Mouse (Mus musculus) hindbrain, embryonic 13.5 days (tissue): ENCODE measurements at regions not wholly inside any gene's neighbourhood (a gene's known extent, or its start where the extent isn't known, plus 50 kb on each side); places are given as distances from the start of the nearest gene placed in this dataset.
A peak's percentile ranks its signal among the peaks of the same experiment; 100 is the strongest.

Experiments
- ATAC-seq: fragments of 200-750 bp; cut with Nextera tagmentation; 2 replicates; pipeline ENCODE4 v1.8.0; 2017; ENCODE audit warnings: moderate TSS enrichment; ENCODE audit not compliant: low FRiP score
- H3K27ac ChIP-seq: fragments of 300-500 bp; sonication (generic); 2 replicates; pipeline ENCODE4 v1.5.1; 2015; ENCODE audit warnings: inconsistent platforms, mild to moderate bottlenecking, moderate library complexity
- H3K27me3 ChIP-seq: fragments of 300-500 bp; sonication (generic); 2 replicates; pipeline ENCODE4 v1.6.1; 2015; ENCODE audit warnings: mild to moderate bottlenecking, inconsistent platforms
- H3K36me3 ChIP-seq: fragments of 300-500 bp; sonication (generic); 2 replicates; pipeline ENCODE4 v1.6.1; 2015; ENCODE audit warnings: mild to moderate bottlenecking, inconsistent platforms
- H3K4me1 ChIP-seq: fragments of 300-500 bp; sonication (generic); replicated peaks from 2 replicates; pipeline ENCODE4 v1.6.1; 2015; ENCODE audit warnings: inconsistent platforms
- H3K4me2 ChIP-seq: fragments of 300-500 bp; sonication (generic); 2 replicates; pipeline ENCODE4 v1.6.1; 2015; ENCODE audit warnings: inconsistent platforms, mild to moderate bottlenecking, moderate library complexity
- H3K4me3 ChIP-seq: fragments of 300-500 bp; sonication (generic); 2 replicates; pipeline ENCODE4 v1.5.1; 2015; ENCODE audit warnings: mild to moderate bottlenecking, inconsistent platforms
- H3K9ac ChIP-seq: fragments of 300-500 bp; sonication (generic); 2 replicates; pipeline ENCODE4 v1.6.1; 2015; ENCODE audit warnings: mild to moderate bottlenecking, inconsistent platforms
- H3K9me3 ChIP-seq: fragments of 300-500 bp; sonication (generic); 2 replicates; pipeline ENCODE4 v1.6.1; 2016; ENCODE audit warnings: inconsistent platforms
- WGBS: fragments of 180-500 bp; shearing (Covaris S2); methylation state at CpG from one replicate; pipeline ENCODE4 v1.1.7; 2015; 5-methylcytosine and 5-hydroxymethylcytosine counted together

DNA sequence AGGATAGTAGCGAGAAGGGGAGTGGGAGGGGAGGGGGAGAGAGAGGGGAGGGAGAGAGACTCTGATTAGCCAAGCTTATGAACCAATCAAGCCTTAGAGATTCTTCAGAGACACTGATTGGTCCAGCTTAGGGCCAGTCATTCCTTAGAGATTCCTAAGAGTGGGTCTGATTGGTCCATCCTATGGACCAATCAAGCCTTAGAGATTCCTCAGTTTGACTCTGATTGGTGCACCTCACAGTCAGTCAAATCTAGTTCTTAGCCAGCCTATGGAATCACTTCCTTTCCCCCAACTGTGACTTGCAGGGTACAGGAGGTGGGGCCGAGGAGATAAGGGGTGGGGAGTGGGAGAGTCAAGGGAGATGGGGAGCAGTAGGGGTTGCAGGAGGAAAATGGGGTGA is 152.8 kb downstream of the Suds3 start:
- Histone ChIP-seq H3K4me2 (no peak overlapping the region), H3K4me3 (no peak overlapping the region), H3K9me3 (no peaks in the 10 kb centered on the region), H3K4me1 (no peaks in the 10 kb centered on the region), H3K36me3 (no peaks in the 10 kb centered on the region), H3K27me3 (no peaks in the 10 kb centered on the region), H3K9ac (no peak overlapping the region), H3K27ac (no peak overlapping the region)
- WGBS, result 89% methylated on average over 2 of the region's 2 CpGs
- no peak for ATAC-seq

DNA sequence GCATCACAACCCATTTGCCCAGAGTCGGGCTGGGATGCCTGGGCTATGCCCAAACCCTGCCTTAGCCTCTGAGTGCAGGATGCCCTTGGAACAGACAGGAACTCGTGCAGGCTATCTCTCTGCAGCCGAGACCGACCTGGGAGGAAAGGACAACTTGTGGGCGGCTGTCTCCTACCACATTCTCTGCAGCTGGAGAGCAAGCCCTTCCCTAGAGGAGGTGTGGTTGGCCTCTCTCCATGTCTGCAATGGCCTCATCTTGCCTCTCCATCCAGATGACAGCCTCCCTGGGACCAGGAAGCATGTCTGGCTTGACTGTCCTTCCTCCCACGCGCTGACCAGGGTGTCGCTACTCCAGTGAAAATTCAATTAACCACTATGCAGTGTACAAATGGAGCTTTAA is 155.9 kb downstream of the Suds3 start:
- no peak overlapping the region for H3K4me2 ChIP-seq
- H3K9me3 ChIP-seq, result no peaks in the 10 kb centered on the region
- H3K36me3 ChIP-seq, result no peaks in the 10 kb centered on the region
- peaks cover 6% of the 10 kb centered on the region for H3K4me1 ChIP-seq
- H3K27ac ChIP-seq, result no peak overlapping the region
- no peak overlapping the region for H3K4me3 ChIP-seq
- no peak overlapping the region for H3K9ac ChIP-seq
- no peaks in the 10 kb centered on the region for H3K27me3 ChIP-seq
- no peak for ATAC-seq
- 81% methylated on average over 8 of the region's 8 CpGs for WGBS

DNA sequence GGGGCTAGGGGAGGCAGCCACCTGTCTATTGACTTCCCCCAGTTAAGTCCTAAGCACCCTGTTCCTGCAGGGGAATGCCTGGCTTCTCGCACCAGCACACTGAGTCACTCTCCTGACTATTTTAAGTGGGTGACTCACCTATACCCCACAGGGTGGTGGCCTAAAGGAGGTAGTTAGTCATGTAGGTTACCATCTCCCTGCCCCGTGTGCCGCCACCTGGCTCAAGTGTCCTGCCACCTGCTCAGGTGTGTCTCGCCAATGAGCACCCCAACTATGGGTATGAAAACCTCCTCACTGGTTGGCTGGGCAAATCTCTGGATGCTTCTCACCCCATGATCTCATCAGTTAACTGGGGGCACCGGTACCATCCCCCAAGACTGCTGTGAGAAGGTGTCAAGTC is 157.8 kb downstream of the Suds3 start:
- H3K27ac ChIP-seq, result no peak overlapping the region
- no peaks in the 10 kb centered on the region for H3K36me3 ChIP-seq
- no peak for ATAC-seq
- no peak overlapping the region for H3K4me3 ChIP-seq
- no peak overlapping the region for H3K9ac ChIP-seq
- 86% methylated on average over 5 of the region's 5 CpGs for WGBS
- H3K9me3 ChIP-seq, result no peaks in the 10 kb centered on the region
- no peak overlapping the region for H3K4me2 ChIP-seq
- H3K27me3 ChIP-seq, result no peaks in the 10 kb centered on the region
- peaks cover 6% of the 10 kb centered on the region for H3K4me1 ChIP-seq

GRCm38 (mm10) chr5:116956572-116956971 is 159.3 kb downstream of the Suds3 start:
- 45% methylated on average over 13 of the region's 13 CpGs for WGBS
- no peak; the same call in 1 of the 2 replicates for ATAC-seq
- no peak overlapping the region for H3K4me3 ChIP-seq
- no peak overlapping the region for H3K9ac ChIP-seq
- H3K4me1 ChIP-seq, result peaks cover 6% of the 10 kb centered on the region
- no peak overlapping the region for H3K27ac ChIP-seq
- no peaks in the 10 kb centered on the region for H3K27me3 ChIP-seq
- no peaks in the 10 kb centered on the region for H3K36me3 ChIP-seq
- H3K9me3 ChIP-seq, result no peaks in the 10 kb centered on the region
- H3K4me2 ChIP-seq, result no peak overlapping the region

DNA sequence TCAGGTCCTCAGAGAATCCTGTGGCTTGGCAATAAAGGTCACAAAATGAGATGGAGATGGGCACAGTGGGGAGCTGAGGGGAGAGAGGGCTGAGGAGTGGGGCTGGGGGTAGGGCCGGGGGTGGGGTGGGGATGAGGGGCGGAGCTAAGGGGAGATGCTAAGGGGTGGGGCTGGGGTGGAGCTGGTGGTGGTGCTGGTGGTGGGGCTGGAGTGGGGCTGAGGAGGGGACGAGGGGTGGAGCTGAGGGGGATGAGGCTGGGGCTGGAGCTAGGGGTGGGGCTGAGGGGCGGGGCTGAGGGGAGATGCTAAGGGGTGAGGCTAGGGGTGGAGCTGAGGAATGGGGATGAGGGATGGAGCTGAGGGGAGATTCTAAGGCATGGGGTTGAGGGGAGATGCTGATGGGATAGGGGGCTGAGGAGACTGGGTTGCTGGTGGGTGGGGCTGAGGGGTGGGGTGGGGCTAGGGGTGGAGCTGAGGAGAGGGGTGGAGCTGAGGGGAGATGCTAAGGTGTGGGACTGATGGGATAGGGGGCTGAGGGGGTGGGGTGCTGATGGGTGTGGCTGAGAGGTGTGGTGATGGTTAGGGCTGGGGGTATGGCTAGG is 165.5 kb downstream of the Suds3 start:
- Histone ChIP-seq H3K9me3 (no peaks in the 10 kb centered on the region), H3K36me3 (no peaks in the 10 kb centered on the region), H3K4me2 (no peak overlapping the region), H3K4me1 (no peaks in the 10 kb centered on the region), H3K9ac (no peak overlapping the region), H3K27me3 (no peaks in the 10 kb centered on the region), H3K4me3 (no peak overlapping the region), H3K27ac (no peak overlapping the region)
- ATAC-seq, result no peak
- WGBS, result 2% methylated on average over 4 of the region's 4 CpGs

DNA sequence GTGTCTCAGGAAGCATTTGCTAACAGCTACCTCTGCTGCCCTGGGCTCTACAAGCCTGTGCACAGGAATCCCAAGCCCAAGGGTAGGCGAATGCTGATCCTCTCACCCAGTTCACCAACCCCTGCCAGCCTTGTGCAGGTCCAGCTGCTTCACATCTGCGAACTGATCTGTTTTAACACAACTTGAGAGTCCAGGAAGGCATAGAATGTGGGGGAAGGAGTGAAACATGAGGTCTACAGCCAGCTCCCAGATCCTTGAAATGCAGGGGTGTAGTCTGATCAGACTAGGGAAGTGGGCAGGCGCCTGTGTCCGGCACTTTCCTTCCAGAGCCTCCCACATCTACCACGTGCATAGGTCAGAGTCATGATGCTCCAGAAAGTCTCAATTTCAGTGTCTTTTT is 181.3 kb downstream of the Suds3 start:
- Histone ChIP-seq H3K27me3 (no peaks in the 10 kb centered on the region), H3K36me3 (no peaks in the 10 kb centered on the region), H3K9me3 (no peaks in the 10 kb centered on the region), H3K4me3 (no peak overlapping the region), H3K4me2 (no peak overlapping the region), H3K9ac (no peak overlapping the region), H3K4me1 (peaks cover 3% of the 10 kb centered on the region; the same call in 1 of the 2 replicates), H3K27ac (peak overlapping the region; percentile 40; the same call in 1 of the 2 replicates)
- ATAC-seq, result no peak
- WGBS, result 77% methylated on average over 5 of the region's 5 CpGs

- Histone ChIP-seq H3K36me3 (no peaks in the 10 kb centered on the region), H3K4me3 (no peak overlapping the region), H3K27ac (peak overlapping the region; percentile 40; the same call in 1 of the 2 replicates), H3K9ac (no peak overlapping the region), H3K4me2 (no peak overlapping the region), H3K9me3 (no peaks in the 10 kb centered on the region), H3K27me3 (no peaks in the 10 kb centered on the region), H3K4me1 (peaks cover 3% of the 10 kb centered on the region; the same call in 1 of the 2 replicates)
- 33% methylated on average over 2 of the region's 3 CpGs for WGBS
- no peak for ATAC-seq
Observed at GRCm38 (mm10) chr5:116934151-116934550, 181.8 kb downstream of the Suds3 start.

- no peak overlapping the region for H3K4me3 ChIP-seq
- 95% methylated on average over 5 of the region's 5 CpGs for WGBS
- no peaks in the 10 kb centered on the region for H3K36me3 ChIP-seq
- H3K9ac ChIP-seq, result no peak overlapping the region
- no peaks in the 10 kb centered on the region for H3K27me3 ChIP-seq
- ATAC-seq, result no peak
- no peak overlapping the region for H3K4me2 ChIP-seq
- peaks cover 3% of the 10 kb centered on the region; the same call in 1 of the 2 replicates for H3K4me1 ChIP-seq
- no peak overlapping the region for H3K27ac ChIP-seq
- H3K9me3 ChIP-seq, result no peaks in the 10 kb centered on the region
Observed at GRCm38 (mm10) chr5:116933105-116933504, 182.8 kb downstream of the Suds3 start.

DNA sequence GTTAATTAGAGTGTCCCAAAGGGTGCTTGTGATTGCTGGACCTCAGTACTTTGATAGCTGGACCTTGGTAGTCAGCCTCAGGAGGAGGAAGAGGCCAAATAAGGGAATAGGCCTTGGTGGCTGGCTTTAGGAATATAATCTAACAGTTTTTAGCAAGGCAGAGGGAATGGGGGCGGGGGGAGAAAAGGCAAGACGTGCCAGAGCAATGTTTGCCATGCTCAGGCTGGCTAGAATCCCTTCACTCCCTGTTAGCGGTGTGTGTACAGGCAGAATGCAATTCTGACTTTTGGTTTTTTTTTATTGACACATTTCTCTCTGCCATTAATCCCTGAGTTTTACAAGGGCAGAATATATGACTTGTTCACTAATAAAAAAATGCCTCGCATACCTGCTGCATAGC is 192.2 kb downstream of the Suds3 start:
- Histone ChIP-seq H3K9ac (no peak overlapping the region), H3K4me2 (no peak overlapping the region), H3K27ac (no peak overlapping the region), H3K4me3 (no peak overlapping the region), H3K4me1 (peaks cover 14% of the 10 kb centered on the region), H3K9me3 (no peaks in the 10 kb centered on the region), H3K36me3 (no peaks in the 10 kb centered on the region), H3K27me3 (no peaks in the 10 kb centered on the region)
- WGBS, result 69% methylated on average over 4 of the region's 4 CpGs
- no peak for ATAC-seq

DNA sequence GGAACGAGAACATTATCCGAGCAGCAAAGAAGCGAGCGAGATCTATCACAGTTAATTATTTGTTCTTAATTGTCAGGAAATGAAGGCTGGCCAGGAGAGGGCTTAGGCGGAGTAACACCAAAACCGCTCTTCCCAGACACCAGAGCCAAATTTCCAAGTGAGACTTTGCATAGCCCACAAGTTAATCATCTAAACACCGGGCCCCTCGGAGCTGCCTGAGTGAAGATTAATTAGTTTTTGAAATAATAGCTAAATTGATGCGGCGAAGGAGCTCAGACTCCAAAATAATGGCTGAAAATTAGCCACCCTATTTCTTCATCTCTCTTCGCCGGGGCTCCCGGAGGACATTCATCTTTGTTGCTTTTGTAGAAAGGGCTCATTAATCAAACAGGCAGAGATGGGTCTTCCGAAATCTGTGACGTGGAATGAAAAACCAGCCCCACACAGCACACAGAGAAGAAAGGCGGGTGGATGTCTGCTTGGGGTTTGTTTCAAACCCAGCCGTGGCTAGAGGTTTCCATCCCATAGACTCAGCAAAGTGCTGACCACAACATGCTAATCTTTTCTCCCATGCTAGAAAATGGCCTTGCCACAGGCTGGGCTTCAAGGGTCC is 193.7 kb downstream of the Suds3 start:
- H3K36me3 ChIP-seq, result no peaks in the 10 kb centered on the region

DNA sequence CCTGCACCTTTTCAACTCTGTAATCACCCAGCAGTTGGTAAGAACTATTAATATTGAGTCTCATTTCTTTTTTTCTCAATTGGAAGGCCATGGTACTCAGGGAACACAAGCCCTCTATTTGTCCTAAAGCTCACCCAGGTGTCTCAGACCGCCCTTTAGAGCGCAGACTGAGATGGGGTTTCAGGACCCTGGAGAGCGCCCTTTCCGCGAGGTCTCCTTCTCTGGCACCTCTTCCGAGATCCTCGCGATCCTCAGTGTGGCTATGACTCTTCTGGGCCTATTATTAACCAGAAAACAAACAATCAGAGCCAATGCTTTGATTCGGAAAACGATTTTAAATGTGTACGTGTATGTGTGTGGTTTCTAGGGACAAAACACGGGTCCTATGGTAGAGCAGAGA is 201.0 kb downstream of the Suds3 start:
- Histone ChIP-seq H3K4me3 (no peak overlapping the region), H3K9me3 (no peaks in the 10 kb centered on the region), H3K4me2 (no peak overlapping the region), H3K9ac (no peak overlapping the region), H3K36me3 (no peaks in the 10 kb centered on the region), H3K27ac (no peak overlapping the region), H3K27me3 (no peaks in the 10 kb centered on the region; the same call in 1 of the 2 replicates), H3K4me1 (no peaks in the 10 kb centered on the region)
- 39% methylated on average over 12 of the region's 12 CpGs for WGBS
- no peak for ATAC-seq

More for the DNA sequence above, 193.7 kb downstream of the Suds3 start:
- peak; percentile 57; the same call in 1 of the 2 replicates for ATAC-seq
- no peaks in the 10 kb centered on the region for H3K27me3 ChIP-seq
- no peaks in the 10 kb centered on the region for H3K9me3 ChIP-seq
- H3K9ac ChIP-seq, result no peak overlapping the region
- H3K4me3 ChIP-seq, result no peak overlapping the region
- H3K27ac ChIP-seq, result peak overlapping the region; percentile 50
- 34% methylated on average over 17 of the region's 17 CpGs for WGBS
- H3K4me1 ChIP-seq, result peaks cover 14% of the 10 kb centered on the region
- peak overlapping the region; percentile 25 for H3K4me2 ChIP-seq

- H3K27me3 ChIP-seq, result no peaks in the 10 kb centered on the region
- WGBS, result 75% methylated on average over 5 of the region's 5 CpGs
Observed at GRCm38 (mm10) chr5:116900846-116901245, 215.1 kb downstream of the Suds3 start.

DNA sequence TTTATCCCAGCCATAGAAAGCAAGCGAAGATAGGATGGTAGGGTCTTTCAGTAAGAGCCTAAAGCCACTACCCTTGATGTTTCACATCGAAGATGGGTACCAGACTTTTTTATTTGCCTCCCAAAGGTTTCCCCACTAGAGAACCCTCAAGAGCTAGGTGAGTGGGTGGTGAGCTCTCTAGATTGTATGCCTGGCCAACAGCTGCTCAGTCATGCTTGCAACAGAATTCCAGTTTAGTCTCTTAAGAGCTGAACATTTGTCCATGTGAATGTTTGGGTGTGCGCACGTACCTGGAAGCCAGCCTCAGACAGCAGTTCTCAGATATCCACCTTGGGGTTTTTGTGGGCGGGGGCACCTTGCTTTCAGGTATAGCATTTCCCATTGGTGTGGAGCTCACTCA is 218.5 kb downstream of the Suds3 start:
- 89% methylated on average over 5 of the region's 5 CpGs for WGBS
- Histone ChIP-seq H3K27ac (no peak overlapping the region), H3K36me3 (no peaks in the 10 kb centered on the region), H3K9ac (no peak overlapping the region), H3K4me3 (no peak overlapping the region), H3K27me3 (0 out of 2 replicates have a peak, but pooled peaks cover under 1% of the 10 kb centered on the region), H3K9me3 (no peaks in the 10 kb centered on the region), H3K4me2 (no peak overlapping the region), H3K4me1 (peaks cover 17% of the 10 kb centered on the region)
- no peak for ATAC-seq

More at GRCm38 (mm10) chr5:116900846-116901245, 215.1 kb downstream of the Suds3 start:
- Histone ChIP-seq H3K4me3 (no peak overlapping the region), H3K4me2 (no peak overlapping the region), H3K36me3 (no peaks in the 10 kb centered on the region), H3K9me3 (0 out of 2 replicates have a peak, but pooled peaks cover 2% of the 10 kb centered on the region), H3K9ac (no peak overlapping the region), H3K27ac (no peak overlapping the region), H3K4me1 (no peaks in the 10 kb centered on the region)
- no peak for ATAC-seq
